Mouse (Mus musculus) limb, embryonic 13.5 days (tissue): ENCODE results near the gene Def8. TPM values are rescaled to one million over a fixed set of nuclear protein-coding genes. Genes with fewer than 3 reads are reported as not detected.
"Not testable (repeated sequence)": the region's sequence is repeated elsewhere in the genome, so short reads cannot be mapped to it uniquely, and the experiment has no call there.

ENCODE experiments used
- ATAC-seq: fragments of 200-750 bp; cut with Nextera tagmentation; 2 replicates; pipeline ENCODE4 v1.8.0; 2017; ENCODE audit warnings: low read depth, moderate number of reproducible peaks, moderate TSS enrichment; ENCODE audit not compliant: low FRiP score
- H3K27ac ChIP-seq: fragments of 300-500 bp; sonication (generic); 2 replicates; pipeline ENCODE4 v1.5.1; 2015; ENCODE audit warnings: inconsistent platforms, mild to moderate bottlenecking, moderate library complexity
- H3K27me3 ChIP-seq: fragments of 300-500 bp; sonication (generic); 2 replicates; pipeline ENCODE4 v1.6.1; 2015; ENCODE audit warnings: mild to moderate bottlenecking, inconsistent platforms
- H3K36me3 ChIP-seq: fragments of 300-500 bp; sonication (generic); 2 replicates; pipeline ENCODE4 v1.6.1; 2015; ENCODE audit warnings: inconsistent platforms, mild to moderate bottlenecking, moderate library complexity
- H3K4me1 ChIP-seq: fragments of 300-500 bp; sonication (generic); 2 replicates; pipeline ENCODE4 v1.6.1; 2015; ENCODE audit warnings: inconsistent platforms
- H3K4me2 ChIP-seq: fragments of 300-500 bp; sonication (generic); replicated peaks from 2 replicates; pipeline ENCODE4 v1.6.1; 2015; ENCODE audit warnings: inconsistent platforms, mild to moderate bottlenecking, moderate library complexity
- H3K4me3 ChIP-seq: fragments of 300-500 bp; sonication (generic); 2 replicates; pipeline ENCODE4 v1.5.1; 2015; ENCODE audit warnings: moderate library complexity, mild to moderate bottlenecking, inconsistent platforms
- H3K9ac ChIP-seq: fragments of 300-500 bp; sonication (generic); 2 replicates; pipeline ENCODE4 v1.6.1; 2015; ENCODE audit warnings: mild to moderate bottlenecking, inconsistent platforms
- H3K9me3 ChIP-seq: fragments of 300-500 bp; sonication (generic); 2 replicates; pipeline ENCODE4 v1.6.1; 2016; ENCODE audit warnings: inconsistent platforms
- WGBS: fragments of 180-500 bp; shearing (Covaris S2); methylation state at CpG from one replicate; pipeline ENCODE4 v1.1.7; 2015; 5-methylcytosine and 5-hydroxymethylcytosine counted together
- polyA plus RNA-seq: library from polyadenylated mRNA; unstranded; fragments of >200 nt; fragmentation: Nextera tagmentation; extraction: Ambion mirVana; gene quantifications from 2 replicates; pipeline ENCODE4 v1.2.1, GENCODE M21; 2015

Def8 gene
- polyA plus RNA-seq, 1 experiment from 2014 or later: 41.7 TPM

DNA sequence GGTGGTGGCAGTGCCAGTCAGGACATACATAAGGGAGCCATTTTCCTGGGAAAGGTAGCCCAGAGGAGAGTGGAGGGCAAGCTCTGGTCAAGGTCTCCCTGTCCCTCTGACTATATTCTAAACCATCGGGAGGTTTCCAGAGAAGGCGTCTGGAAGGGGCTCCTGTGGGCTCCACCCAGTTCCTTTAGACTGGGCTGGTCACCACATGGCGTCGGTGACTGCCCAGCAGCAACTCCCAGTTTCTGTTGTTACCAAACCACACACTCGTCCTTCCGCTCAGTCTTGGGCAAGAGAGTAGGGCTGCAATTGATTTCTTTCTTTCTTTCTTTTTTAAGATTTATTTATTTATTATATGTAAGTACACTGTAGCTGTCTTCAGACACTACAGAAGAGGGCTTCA is 20.8 kb downstream of the Def8 start:
- ATAC-seq: no peak
- Histone ChIP-seq H3K27me3 (no peaks in the 10 kb centered on the region), H3K9me3 (no peaks in the 10 kb centered on the region), H3K4me3 (peak overlapping the region; percentile 57), H3K9ac (no peak overlapping the region), H3K4me1 (peaks cover 11% of the 10 kb centered on the region), H3K27ac (no peak overlapping the region), H3K36me3 (peaks cover 24% of the 10 kb centered on the region), H3K4me2 (peak overlapping the region; percentile 77)
- 82% methylated on average over 6 of the region's 6 CpGs for WGBS

DNA sequence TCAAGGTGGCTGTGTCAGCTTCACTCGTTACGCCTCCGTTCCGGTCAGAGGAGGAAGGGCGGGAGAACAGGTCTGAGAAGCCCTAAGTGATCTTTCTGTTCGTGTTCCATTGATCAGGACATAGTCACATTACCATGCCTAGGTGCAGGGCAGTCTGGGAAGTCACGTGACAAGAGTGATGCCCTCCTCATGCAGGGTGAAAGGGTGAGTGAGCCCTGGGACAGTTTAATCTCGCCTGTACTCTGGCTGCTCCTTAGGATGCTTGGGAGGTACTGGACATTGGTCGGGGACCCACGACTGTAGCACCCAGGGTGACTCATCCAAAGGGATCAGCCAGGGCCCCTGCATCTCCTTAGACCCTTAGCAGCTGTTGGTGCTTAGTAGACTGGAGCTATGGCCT is 22.7 kb downstream of the Def8 start:
- Histone ChIP-seq H3K9ac (no peak overlapping the region), H3K27ac (no peak overlapping the region), H3K36me3 (peaks cover 37% of the 10 kb centered on the region), H3K4me3 (no peak overlapping the region), H3K9me3 (no peaks in the 10 kb centered on the region), H3K4me1 (peaks cover 11% of the 10 kb centered on the region), H3K27me3 (no peaks in the 10 kb centered on the region), H3K4me2 (no peak overlapping the region)
- WGBS: 90% methylated on average over 10 of the region's 10 CpGs
- ATAC-seq: no peak

DNA sequence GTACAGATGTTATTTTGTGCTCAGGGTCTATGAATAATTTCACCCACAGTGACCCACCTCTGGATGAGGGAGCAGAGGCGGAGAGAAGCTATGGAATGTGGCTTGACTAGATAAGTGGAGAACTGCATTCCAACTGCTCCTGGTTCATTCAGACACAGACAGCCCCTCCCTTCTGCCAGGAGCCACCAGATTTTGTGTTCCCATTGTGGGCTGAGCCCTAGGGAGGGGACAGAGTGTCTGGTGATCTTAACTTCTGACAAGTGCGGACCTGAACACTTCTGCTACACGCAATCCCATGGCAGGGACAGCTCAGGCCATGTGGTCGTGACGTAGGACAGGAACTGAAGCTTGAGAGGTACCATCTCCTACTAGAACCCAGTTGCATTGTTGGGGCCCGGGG is 23.5 kb downstream of the Def8 start:
- H3K4me3 ChIP-seq: no peak overlapping the region
- no peaks in the 10 kb centered on the region for H3K27me3 ChIP-seq
- no peaks in the 10 kb centered on the region for H3K9me3 ChIP-seq
- H3K27ac ChIP-seq: no peak overlapping the region
- WGBS: 84% methylated on average over 6 of the region's 6 CpGs
- H3K4me1 ChIP-seq: peaks cover 11% of the 10 kb centered on the region
- ATAC-seq: no peak
- no peak overlapping the region for H3K4me2 ChIP-seq
- no peak overlapping the region for H3K9ac ChIP-seq
- H3K36me3 ChIP-seq: peaks cover 46% of the 10 kb centered on the region

DNA sequence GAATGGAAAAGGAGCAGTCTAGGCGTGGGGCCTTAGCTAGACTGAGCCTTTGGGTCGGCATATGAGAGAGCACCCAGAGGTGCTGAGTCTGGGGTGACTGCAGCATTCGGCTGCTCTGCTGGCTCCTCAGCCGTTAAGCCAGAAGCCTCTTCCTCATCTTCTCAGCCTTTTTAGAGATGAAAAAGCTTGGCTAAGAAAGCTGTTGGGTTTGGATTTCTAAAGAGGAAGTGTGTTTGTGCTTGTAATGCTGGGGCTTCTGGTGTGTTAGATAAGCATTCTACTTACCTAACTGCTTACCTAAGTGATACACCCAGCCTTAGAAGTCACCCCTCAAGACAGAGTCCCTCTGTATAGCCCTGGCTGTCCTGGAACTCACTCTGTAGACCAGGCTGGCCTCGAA is 27.5 kb downstream of the Def8 start:
- H3K36me3 ChIP-seq: peaks cover 82% of the 10 kb centered on the region
- WGBS: 90% methylated on average over 5 of the region's 5 CpGs
- H3K27me3 ChIP-seq: no peaks in the 10 kb centered on the region
- H3K4me2 ChIP-seq: no peak overlapping the region
- no peak for ATAC-seq
- H3K9ac ChIP-seq: no peak overlapping the region
- no peaks in the 10 kb centered on the region for H3K9me3 ChIP-seq
- no peak overlapping the region for H3K4me3 ChIP-seq
- no peaks in the 10 kb centered on the region for H3K4me1 ChIP-seq
- H3K27ac ChIP-seq: no peak overlapping the region

DNA sequence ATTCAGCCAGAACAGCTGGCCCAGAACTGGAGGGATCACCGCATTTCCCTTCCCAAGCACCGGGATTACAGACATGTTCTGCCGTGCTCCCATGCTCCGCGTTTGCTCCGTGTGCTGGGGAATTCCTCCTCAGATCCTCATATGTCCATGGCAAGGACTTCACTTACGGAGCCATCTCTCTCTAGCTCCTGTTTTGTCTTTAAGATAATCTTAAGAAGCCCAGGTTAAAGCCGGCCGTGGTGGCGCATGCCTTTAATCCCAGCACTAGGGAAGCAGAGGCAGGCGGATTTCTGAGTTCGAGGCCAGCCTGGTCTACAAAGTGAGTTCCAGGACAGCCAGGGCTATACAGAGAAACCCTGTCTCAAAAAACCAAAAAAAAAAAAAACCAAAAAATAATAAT is 28.4 kb downstream of the Def8 start:
- H3K36me3 ChIP-seq: peaks cover 82% of the 10 kb centered on the region
- WGBS: 96% methylated on average over 12 of the region's 12 CpGs
- not testable (repeated sequence) for H3K27ac ChIP-seq, H3K4me3 ChIP-seq, H3K27me3 ChIP-seq, H3K4me2 ChIP-seq, H3K9ac ChIP-seq, H3K9me3 ChIP-seq, ATAC-seq, H3K4me1 ChIP-seq

DNA sequence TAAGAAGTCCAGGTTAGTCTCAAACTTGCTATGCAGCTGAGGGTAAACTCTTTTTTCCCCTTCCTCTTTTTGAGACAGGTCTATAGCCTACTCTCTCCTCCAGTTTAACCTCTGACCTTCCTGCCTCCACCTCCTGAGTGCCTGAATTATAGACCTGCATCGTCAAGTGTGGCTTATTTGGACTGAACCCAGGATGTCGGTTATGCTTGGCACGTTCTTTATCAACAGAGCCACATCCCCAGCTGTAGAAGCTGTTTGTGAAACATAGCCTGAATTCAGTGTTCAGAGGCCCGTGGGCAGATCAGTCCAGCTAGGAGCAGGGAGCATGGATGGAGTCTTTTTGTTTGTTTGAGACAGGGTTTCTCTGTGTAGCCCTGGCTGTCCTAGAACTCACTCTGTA is 28.8 kb downstream of the Def8 start:
- H3K27ac ChIP-seq: no peak overlapping the region
- peaks cover 86% of the 10 kb centered on the region for H3K36me3 ChIP-seq
- WGBS: 85% methylated on average over 4 of the region's 4 CpGs
- H3K27me3 ChIP-seq: no peaks in the 10 kb centered on the region
- no peaks in the 10 kb centered on the region for H3K9me3 ChIP-seq
- H3K9ac ChIP-seq: no peak overlapping the region
- no peak overlapping the region for H3K4me2 ChIP-seq
- no peaks in the 10 kb centered on the region for H3K4me1 ChIP-seq
- ATAC-seq: no peak
- H3K4me3 ChIP-seq: no peak overlapping the region

DNA sequence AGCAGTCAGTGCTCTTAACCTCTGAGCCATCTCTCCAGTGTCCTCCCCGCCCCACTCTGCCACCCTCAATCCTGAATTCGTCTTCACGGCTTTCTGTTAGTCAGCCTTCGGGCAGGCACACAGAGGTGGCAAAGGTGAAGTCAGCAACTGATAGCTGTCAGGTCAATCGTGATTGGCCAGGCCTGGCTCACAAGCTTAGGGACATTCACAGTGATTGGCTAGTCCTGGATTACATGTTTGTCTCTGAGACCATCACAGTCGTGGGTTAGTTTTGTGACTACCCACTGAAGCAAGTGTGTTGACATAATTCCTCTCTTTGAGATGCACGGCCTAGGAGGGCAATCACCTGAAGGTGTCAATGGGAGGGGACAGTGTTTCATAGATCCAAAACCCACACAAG is 30.0 kb downstream of the Def8 start:
- H3K27ac ChIP-seq: no peak overlapping the region
- WGBS: 73% methylated on average over 7 of the region's 7 CpGs
- H3K36me3 ChIP-seq: peaks cover 91% of the 10 kb centered on the region
- no peak overlapping the region for H3K9ac ChIP-seq
- ATAC-seq: no peak
- H3K9me3 ChIP-seq: no peaks in the 10 kb centered on the region
- no peak overlapping the region for H3K4me2 ChIP-seq
- no peak overlapping the region for H3K4me3 ChIP-seq
- H3K4me1 ChIP-seq: no peaks in the 10 kb centered on the region
- no peaks in the 10 kb centered on the region for H3K27me3 ChIP-seq

DNA sequence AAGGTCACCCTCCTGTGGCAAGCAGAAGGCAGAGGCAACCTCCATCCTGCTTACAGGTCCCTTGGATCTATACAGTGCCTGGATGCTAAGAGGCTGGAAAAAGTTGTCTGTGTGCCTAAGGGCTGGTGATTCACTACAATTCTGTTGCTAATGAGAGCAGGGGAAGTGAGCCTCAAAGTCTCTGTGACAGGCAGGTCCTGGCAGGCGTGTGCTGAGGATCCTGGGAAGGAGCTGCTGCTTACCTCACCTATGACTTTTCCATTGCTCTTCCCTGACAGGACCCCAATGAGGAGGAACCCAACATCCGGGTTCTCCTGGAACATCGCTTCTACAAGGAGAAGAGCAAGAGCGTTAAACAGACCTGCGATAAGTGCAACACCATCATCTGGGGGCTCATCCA is 30.6 kb downstream of the Def8 start:
- Histone ChIP-seq H3K4me2 (no peak overlapping the region), H3K4me3 (no peak overlapping the region), H3K27ac (no peak overlapping the region), H3K9me3 (no peaks in the 10 kb centered on the region), H3K27me3 (no peaks in the 10 kb centered on the region), H3K9ac (no peak overlapping the region), H3K4me1 (no peaks in the 10 kb centered on the region), H3K36me3 (peaks cover 93% of the 10 kb centered on the region)
- 79% methylated on average over 5 of the region's 5 CpGs for WGBS
- no peak for ATAC-seq

DNA sequence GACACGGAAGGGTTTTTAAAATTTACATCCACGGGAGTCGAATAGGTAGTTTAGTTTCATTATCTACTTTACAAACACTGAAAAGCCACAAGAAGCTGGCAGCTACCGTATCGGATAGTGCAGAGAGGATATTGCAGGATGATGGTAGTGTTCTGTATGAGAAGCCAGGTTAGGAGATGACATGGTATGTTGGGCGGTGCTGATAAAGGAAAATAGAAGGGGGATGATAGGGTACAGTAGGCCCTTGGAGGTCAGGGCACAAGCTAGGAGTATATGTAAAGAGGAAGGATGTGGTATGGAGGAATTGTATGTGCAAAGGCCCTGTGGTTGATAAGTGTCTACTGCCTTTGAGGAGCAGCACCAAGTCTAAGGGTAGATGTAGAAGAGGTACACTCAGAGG is 31.2 kb downstream of the Def8 start:
- ATAC-seq: no peak
- 94% methylated on average over 6 of the region's 6 CpGs for WGBS
- Histone ChIP-seq H3K9ac (no peak overlapping the region), H3K27ac (no peak overlapping the region), H3K4me2 (no peak overlapping the region), H3K4me3 (no peak overlapping the region), H3K9me3 (no peaks in the 10 kb centered on the region), H3K27me3 (no peaks in the 10 kb centered on the region), H3K4me1 (no peaks in the 10 kb centered on the region), H3K36me3 (peaks cover 93% of the 10 kb centered on the region)

DNA sequence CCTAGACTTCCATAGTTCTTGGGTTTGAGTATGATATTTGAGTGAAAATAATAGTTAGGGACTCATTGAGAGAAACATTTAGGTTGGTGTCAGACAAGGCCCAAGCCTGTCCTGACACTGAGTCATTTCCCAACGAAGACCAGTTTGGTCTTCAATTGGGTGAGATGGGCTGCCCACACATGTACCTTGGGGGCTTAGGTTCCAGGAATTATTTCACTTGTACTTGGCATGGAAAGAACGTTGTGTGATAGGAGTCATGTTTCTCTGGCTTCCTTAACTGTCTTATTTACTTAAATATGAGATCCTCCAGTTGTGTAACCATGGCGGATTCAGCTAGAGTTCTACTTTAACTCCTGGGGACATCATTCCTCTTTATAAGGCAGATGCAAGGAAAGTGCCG is 40.3 kb downstream of the Def8 start:
- H3K36me3 ChIP-seq: peaks cover 54% of the 10 kb centered on the region
- H3K4me3 ChIP-seq: no peak overlapping the region
- WGBS: 91% methylated on average over 4 of the region's 4 CpGs
- no peaks in the 10 kb centered on the region for H3K4me1 ChIP-seq
- no peaks in the 10 kb centered on the region for H3K27me3 ChIP-seq
- no peak for ATAC-seq
- H3K9ac ChIP-seq: no peak overlapping the region
- H3K9me3 ChIP-seq: no peaks in the 10 kb centered on the region
- no peak overlapping the region for H3K4me2 ChIP-seq
- no peak overlapping the region for H3K27ac ChIP-seq

DNA sequence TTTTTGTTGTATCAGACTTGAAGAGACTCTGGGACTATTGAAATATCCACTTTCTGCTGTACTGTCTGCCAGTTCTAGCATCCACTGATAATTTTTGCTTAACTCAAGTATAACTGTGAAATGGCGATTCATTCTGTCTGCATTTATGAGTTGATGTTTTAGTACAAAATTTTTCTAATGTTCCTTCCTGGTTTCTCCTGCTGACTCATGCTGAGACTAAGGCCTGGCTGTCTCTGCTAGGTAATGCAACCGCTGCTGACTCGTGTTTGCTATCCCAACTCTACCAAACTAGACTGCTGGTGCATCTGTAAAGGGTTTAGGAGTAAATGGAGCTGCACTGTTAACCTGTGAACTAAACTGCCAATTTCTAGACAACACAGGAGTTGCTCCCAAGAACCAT is 44.1 kb downstream of the Def8 start:
- Histone ChIP-seq H3K27me3 (0 out of 2 replicates have a peak, but pooled peaks cover 6% of the 10 kb centered on the region), H3K4me3 (no peak overlapping the region), H3K9me3 (no peaks in the 10 kb centered on the region), H3K9ac (no peak overlapping the region), H3K4me1 (no peaks in the 10 kb centered on the region), H3K36me3 (peaks cover 16% of the 10 kb centered on the region), H3K27ac (no peak overlapping the region; the same call in 1 of the 2 replicates), H3K4me2 (no peak overlapping the region)
- WGBS: 72% methylated on average over 3 of the region's 3 CpGs
- ATAC-seq: no peak

DNA sequence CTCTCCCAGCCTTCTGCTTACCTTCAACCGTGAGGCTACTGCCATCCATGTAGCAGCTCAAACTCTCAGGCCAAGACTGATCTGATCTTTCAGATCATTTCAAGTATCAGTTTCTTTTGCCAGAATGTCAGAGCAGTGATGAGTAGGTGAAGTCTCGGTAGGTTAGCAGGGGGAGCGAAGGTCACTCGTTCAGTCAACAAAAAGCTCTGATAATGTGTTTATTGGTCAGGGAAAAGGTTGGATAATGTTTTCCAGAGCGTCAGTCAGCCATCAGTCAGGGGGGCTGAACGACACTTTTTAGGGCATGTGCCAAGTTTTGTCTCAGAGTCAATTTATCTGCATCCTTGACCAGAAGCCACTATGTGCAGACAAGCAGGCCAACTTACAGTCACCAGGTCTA is 49.7 kb downstream of the Def8 start:
- not testable (repeated sequence) for H3K4me3 ChIP-seq, H3K4me2 ChIP-seq, H3K36me3 ChIP-seq, H3K27ac ChIP-seq, H3K27me3 ChIP-seq, ATAC-seq, H3K4me1 ChIP-seq, H3K9ac ChIP-seq, H3K9me3 ChIP-seq
- WGBS: 70% methylated on average over 6 of the region's 6 CpGs

DNA sequence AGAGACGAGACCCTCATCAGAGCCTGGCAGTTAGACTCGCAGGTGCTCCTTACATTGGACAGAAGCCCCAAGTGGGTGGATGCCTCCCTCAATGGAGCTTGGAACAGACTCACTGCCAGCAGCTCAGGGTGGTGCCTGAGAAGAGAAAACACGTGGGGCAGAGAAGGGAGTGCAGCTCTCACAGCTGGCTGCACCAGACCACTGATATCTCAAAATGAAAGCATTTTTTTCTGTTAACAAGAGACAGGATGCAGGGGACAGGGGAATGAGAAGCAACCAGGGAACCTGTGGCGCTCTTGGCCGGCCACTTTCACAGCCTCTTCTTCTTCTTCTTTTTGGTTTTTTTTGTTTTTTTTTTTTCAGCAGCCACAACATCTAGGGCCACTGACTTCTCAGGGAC is 51.2 kb downstream of the Def8 start:
- H3K27ac ChIP-seq, H3K4me2 ChIP-seq, ATAC-seq, H3K27me3 ChIP-seq, H3K4me3 ChIP-seq, H3K36me3 ChIP-seq, H3K9me3 ChIP-seq, H3K9ac ChIP-seq: not testable (repeated sequence)
- peaks cover 17% of the 10 kb centered on the region for H3K4me1 ChIP-seq
- WGBS: 58% methylated on average over 5 of the region's 5 CpGs
